Mouse (Mus musculus) hematopoietic stem cell, adult 5-6 weeks (primary cell): Measurements from ENCODE around the gene 9130230L23Rik. TPM values are rescaled to one million over a fixed set of nuclear protein-coding genes. Genes with fewer than 3 reads are reported as not detected.

Experiments used
- ATAC-seq, 2 experiments: fragments of 125-278 bp in 1 of 2; replicated peaks in 1 of 2; 2 replicates each; pipeline ENCODE4 v1.8.0; 2016 to 2017; ENCODE audit warnings: inconsistent platforms in 2 of 2, mild to moderate bottlenecking in 2 of 2, moderate number of reproducible peaks in 2 of 2, low read depth in 1 of 2, moderate TSS enrichment in 1 of 2; ENCODE audit not compliant: low FRiP score in 2 of 2, poor library complexity in 2 of 2, severe bottlenecking in 2 of 2, insufficient read depth in 1 of 2, low TSS enrichment in 1 of 2
- total RNA-seq: library from RNA; stranded (forward); fragments of 172-1452, 232-1000 nt; gene quantifications from 2 replicates; pipeline ENCODE4 v1.2.3, GENCODE M21; 2017

Gene 9130230L23Rik
- not detected in 2 replicates for total RNA-seq

DNA sequence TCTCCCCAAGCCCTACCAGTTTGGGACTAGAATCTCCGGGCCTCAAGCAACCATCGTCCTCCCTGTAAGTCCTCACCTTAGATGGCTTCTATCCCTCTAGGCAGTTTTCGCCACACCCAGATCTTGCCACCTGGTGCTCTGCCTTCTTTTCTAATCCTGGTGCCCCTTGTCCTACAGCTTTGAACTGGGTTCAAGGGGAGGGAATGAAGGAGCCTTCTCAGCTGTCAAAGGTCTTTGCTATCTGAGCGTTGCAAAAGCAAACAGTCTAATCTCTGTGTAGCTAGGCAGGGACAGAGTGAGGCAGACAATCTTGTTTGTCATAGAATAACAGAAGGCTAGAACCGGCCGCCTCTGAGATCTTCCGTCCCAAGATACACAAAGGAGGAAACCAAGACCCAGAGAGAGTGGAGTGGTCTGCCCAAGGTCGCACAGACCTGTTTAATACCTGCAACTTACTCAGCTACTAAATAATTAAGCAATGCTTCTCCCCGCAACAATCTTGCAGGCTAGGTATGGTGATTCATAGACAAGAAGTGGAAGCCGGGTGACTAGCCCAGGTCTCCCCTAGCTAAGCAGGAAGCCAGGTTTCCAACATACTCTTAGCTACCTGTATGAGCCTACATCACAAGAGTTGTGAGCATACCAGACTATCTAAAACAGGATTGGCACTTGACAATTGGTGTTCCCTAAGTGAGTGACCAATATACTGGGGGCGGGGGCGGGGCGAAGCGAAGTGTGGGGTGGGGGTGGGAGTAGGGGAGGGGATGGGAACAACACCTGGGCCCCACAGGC lies at the start of gene 9130230L23Rik:
Gene 9130230L23Rik (minus strand): TSS at position 152 of the 792 bp plus-strand sequence.
- no peak for ATAC-seq

DNA sequence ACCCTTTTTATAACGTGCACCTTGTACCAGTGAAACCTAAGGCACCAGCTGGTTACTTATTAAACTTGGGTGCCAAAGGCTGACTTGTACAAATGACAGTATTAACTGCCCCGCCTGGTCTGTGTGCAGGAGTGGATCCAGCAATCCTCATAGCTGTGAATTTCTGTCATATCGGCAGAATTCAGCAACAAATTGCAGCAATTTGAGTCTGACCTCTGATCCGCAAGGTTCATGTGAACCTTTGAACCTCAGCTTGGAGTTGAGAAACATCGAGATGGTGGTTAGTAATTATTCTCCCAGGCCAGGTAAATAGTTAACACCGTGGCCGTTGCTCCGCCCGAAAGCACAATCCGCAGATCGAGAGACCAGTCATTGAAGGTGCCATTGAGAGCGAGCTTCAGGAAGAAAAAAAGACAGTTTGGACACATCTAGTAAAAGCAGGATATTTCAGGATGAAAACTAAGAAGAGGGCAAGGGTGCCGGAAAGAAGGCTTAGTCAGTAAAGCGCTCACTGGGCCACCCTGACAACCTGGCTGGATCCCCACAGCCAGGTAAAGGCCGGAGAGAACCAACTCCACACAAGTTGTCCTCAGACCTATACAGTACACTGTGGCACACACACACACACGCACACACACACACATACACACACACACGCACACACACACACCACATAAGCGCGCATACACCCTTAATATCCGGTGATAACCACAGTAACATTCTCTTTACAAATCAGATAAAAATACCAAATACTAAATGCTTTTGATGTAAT lies 48.9 kb upstream of the 9130230L23Rik start:
- no peak for ATAC-seq

DNA sequence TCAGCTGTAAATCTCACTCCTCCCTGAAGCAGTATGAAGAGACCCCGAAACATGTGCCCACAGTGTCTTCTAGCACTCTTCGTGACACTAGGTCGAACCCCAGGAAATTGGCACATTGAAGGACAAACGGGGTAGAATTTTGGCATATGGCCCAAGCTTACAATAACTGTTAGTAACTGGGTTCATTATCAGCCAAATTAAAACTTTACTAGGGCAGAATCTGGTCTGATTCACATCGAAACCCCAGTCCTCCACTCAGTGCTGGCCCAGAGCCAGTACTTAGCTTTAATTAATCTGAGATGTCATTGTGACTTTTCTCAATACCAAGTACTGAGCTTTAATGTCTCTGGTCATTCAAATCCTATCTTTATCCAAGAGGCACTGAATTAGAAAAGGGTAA lies 46.8 kb upstream of the 9130230L23Rik start:
- no peak for ATAC-seq

DNA sequence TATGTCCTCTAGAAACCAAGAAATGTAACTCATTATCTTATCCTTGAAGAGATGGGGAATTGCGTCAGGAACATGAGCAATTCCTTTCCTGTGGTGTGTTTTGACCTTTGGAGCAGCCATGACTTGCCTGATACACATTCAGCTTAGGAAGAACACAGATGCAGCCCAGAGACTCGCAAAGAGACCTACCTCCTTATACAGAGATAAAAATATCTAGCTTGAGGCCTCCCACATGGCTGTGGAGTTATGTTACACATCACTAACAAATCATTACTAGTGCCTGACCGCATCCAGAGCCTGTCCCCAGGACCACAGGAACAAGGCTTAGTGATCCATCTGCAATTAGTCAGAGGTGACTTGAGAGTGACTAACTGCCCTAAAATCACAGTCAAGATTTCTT lies 42.3 kb upstream of the 9130230L23Rik start:
- no peak for ATAC-seq

DNA sequence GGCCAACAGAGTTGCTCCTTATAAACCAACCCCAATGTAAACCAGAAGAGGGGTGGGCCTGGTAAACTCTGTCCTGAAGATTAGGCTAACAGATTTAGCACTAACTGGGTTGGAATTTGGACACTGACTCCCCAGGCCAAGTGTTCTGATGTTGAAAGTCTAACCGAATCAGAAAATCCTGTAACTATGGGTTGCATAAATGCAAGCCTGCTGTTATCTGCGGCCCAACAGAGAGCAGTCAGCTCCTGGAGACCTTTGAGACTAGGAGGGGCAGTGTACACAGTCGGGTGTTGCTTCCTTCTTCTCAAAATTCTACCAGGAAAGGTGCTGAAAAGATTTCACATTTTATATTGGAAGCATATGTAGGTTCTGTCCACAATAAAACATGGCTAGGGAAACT lies 39.8 kb upstream of the 9130230L23Rik start:
- no peak for ATAC-seq

DNA sequence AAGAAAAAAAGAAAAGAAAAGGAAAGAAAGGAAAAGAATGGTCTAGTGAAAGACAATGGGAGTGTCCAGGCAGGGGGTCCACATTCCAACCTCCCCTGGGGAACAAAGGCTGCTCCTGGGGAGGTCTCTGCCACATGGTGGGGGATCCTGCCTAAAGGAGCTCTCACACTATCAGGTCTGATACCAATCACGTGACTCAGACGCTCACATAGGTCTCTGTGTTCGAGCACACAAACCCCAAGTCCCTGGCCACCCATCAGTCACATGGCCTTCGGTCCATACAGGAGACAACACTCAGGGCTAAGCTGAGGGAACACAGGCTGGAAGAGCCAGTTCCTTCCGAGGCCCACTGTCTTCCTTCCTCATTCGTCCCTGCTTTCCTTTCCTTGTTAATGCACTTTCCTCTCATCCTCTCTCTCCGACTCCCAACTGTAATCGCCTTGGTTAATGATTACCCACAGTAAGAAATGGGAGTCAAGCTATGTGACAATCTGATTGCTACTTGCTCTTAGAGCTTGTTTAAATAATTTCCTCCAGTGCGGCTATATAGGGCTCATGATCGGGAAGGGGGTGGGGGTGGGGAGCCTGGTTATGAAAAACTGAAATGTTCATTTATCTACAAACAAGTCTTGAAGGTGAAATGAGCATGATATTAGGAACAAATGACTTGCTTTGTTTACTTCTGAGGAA lies 38.7 kb upstream of the 9130230L23Rik start:
- ATAC-seq, result no peak

DNA sequence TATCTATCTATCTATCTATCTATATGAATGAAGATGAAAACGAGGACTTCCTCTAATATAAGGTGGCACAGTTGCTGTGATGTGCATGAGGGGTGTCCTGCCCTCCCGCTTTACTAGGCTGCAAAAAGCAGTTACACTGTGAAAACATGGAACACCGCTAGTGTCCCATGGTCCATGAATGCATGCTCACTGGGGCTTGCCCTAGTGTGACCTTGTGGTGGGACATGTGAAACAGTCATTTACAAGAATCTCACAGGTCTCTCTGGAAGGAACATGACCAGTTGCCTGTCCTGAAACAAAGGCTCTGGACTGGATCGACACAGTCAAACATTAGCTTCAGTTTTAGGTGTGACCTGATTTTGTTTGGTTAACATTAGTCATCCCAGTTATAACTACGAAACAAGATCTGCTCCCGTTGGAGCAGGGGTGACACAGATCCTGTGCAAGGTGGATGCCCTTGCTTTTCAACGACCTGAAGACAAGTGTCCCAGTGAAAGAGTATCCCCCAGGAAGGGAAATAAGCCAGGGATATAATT lies 36.7 kb upstream of the 9130230L23Rik start:
- ATAC-seq, result no peak

DNA sequence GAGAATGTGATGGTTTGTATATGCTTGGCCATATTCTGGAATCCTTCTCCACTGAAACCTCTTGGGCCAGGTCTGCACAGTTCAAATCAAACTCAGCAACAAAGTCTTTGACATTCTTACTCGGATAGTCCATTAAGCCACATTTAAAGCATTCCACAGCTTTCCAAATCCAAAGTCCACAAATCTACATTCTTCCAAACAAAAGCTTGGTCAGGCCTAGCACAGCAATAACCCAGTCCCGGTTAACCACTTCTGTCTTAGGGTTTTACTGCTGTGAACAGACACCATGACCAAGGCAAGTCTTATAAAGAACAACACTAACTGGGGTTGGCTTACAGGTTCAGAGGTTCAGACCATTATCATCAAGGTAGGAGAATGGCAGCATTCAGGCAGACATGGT lies 35.7 kb upstream of the 9130230L23Rik start:
- no peak for ATAC-seq

DNA sequence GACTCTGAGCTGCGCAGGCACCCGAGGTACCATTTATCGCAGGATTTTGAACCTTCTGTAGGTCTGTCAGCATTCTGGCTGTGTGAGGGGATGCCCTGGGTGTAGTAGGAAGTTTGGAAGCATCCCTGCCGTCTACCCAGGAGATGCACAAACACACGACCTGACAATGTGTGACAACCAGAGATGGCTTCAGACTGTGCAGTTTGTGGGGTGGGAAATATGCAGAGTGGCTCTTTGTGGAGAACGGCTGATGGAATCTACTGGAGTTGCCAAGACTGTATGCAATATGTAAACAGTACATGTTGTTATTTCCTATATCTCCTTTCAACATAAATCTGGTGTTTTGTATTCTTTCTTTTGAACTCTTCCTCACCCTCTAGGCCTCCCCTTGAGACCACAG lies 33.0 kb upstream of the 9130230L23Rik start:
- no peak for ATAC-seq

DNA sequence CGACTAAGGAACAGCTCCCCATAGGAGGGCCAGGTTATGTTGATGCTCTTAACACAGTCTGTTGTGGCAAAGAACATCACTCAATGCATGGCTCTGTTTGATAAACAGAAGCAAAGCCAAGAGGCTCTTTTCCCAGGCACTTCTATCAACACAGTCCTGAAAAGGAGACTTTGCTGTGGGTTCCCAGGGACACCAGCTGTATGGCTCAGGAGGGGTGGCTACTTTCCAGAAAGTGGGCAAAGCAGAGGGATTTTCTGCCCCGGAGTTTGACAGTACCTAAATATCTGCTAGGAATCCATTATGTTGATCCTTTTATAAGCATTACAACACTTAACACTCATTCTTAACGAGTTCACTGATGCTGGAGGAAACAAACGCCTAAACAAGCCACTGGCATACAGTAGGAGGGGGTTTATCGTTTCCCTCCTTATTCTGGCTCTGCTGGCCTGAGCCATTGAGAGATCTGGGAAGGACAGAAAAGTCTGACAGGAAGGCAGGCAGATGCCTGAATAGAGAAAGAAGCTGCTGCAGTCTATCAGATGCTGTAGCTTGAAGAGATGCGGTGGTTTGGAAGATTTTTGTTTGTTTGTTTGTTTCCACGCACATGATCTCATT lies 32.5 kb upstream of the 9130230L23Rik start:
- ATAC-seq, result no peak

DNA sequence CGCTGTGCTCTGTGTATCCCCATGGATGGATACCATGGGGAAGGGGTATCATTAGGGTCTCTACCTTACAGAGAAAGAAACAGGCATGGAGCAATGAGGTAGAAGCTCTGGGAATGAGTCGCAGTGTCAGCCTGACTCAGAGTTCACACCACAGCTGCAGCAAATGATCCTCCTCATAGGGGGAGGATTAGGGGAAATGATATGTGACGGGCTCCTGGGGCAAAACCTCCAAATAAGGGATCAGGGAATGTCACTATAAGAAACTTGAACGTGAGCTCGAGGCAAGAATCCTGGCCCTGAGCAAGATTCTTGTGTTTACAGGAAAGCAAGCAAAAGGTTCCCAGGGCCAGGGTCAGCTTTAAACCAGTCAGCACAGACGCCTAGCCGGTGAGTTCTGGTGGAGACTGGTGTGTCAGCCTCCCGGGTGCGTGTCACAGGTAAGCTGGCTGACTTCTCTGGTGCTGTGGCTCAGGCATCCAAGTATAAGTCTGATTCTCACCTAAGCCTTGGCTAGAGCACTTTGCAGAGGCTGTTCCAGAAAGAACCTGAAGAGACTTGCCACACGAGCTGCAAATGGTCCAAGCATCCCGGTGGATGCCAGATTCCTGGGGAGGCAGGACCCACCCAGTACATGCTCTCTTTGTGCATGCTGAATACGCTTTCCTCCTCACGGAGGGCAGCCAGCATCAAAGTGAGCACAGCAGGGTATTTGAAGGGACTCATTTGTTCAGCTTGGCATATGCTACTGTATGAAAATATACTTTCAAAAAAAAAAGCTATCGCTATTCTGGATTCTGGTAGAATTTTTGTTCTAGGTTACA lies 30.5 kb upstream of the 9130230L23Rik start:
- ATAC-seq, result no peak

DNA sequence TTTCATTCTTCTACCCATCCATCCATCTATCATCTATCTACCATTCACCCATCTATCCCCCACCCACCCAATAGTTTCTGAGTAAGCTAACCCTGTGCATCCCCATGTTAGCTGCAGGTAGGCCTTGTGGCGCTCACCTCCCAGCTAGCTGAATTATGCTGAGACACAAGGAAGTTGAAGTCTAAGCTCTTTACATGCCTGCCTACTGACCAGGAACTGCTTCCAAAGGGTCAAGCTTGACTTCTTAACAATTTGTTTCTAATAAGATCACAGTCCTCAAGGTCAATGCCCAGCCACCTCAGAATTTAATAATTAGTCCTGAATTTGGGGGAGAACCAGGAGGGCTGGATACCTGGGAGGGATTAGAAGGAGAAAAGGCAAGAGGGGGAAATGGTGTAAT lies 28.7 kb upstream of the 9130230L23Rik start:
- ATAC-seq, result no peak

DNA sequence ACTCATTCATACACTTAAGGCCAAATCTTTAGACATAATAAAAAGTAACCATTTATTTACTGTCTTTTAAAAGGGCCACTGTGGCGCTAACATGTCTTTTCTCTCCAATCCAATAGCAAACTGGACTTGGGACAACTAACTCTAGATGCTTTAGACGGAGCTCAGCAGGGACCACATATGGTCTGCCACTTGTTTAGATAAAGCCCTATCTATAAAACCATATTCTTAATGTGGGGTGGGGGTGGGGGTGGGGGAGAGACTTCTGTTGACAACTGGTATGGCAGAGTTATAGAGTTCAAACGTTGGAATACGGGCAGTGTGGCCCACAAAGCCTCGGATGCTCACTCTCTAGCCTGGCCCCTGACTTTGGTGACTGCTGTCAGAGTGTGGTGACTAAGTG lies 27.6 kb upstream of the 9130230L23Rik start:
- ATAC-seq, result no peak

DNA sequence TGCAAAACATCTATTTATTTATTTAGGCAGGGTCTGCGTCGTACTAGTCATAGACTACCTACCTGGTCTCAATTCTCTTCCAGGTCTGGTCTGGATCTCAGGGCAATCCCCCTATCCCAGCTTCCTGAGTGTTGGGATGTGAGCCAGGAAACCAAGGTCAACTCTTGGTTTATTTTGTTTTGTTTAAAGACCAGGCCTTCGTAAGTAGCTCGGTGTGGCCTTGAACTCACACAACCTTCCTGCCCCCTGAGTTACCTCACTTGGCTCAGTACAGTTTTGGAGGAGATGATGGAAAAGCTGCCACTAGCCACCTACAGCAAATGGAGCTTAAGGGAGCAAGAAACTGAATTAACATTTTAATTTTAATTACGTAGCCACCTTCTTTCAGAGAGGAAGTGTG lies 24.1 kb upstream of the 9130230L23Rik start:
- no peak for ATAC-seq

DNA sequence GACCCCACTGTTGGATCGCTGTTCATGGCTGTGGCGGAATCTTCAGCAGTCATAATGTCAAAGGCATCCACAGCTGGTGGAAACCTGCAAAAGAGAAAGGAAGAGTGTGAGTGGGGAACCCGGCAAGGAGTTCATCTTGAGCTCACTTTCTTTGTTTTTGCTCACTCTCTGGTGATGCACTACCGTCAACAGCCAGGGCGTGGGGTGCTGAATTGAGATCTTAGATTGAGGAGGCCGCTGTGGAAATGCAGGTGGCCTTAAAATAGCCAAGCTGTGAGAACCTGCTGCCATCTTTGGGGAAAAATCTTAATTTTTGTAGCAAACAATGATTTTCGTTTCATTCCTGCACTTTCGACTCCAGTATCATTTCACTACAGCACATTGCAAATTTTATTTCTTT lies 23.1 kb upstream of the 9130230L23Rik start:
- ATAC-seq, result no peak

DNA sequence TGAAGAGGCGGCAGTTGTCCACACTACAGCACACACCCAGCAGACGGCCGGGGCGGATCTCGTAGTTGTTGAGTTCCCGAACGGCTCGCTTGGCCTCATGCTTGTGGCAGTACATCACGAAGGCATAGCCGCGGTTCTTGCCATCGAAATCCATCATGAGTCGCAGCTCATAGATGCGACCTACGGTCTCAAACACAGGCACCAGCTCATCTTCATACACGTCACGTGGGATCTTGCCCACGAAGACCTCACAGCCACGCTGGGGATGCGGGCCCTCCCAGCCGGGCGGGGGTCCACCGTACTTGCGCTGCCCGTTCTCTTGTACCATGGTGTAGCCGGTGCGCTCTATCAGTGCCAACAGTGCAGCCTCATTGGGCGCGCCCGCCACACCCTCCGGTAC lies 22.7 kb upstream of the 9130230L23Rik start:
- no peak for ATAC-seq

DNA sequence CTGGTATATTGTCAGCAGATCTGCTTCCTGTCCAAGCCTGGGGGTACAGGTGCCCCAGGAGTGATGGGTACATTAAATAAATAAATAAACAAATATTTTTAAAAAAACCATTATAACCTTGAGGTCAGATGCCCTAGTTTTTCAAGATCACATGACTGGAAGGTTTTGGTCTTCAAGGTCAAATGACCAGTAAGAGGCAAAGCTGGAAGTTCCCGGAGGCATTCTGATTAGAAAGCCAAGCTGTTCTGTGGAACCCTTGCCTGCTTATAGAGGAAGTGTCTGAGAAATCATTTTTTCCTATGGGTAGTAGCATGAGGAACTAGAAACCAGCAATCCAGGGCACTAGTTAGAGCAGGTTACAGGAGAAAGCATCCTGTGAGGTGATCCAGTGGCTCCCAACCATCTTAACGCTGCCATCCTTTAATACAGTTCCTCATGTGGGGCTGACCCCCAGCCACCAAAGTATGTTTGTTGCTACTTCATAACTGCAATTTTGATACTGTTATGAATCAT lies 11.4 kb upstream of the 9130230L23Rik start:
- ATAC-seq, result no peak
